Mouse (Mus musculus) heart, embryonic 16.5 days (tissue): ENCODE results near the gene Fcamr. TPM values are rescaled to one million over a fixed set of nuclear protein-coding genes. Genes with fewer than 3 reads are reported as not detected.
A peak's percentile ranks its signal among the peaks of the same experiment; 100 is the strongest.

Source experiments
- ATAC-seq: fragments of 200-750 bp; cut with Nextera tagmentation; replicated peaks from 2 replicates; pipeline ENCODE4 v1.8.0; 2017; ENCODE audit warnings: moderate number of reproducible peaks; ENCODE audit not compliant: insufficient read depth, low FRiP score; ENCODE audit errors: extremely low read depth
- H3K27ac ChIP-seq: fragments of 300-500 bp; sonication (generic); 2 replicates; pipeline ENCODE4 v1.5.1; 2014; ENCODE audit warnings: mild to moderate bottlenecking, low read length, control low read depth, moderate library complexity
- H3K27me3 ChIP-seq: fragments of 300-500 bp; sonication (generic); 2 replicates; pipeline ENCODE4 v1.6.1; 2014; ENCODE audit warnings: low read length, mixed read lengths; ENCODE audit not compliant: control insufficient read depth, insufficient read depth
- H3K36me3 ChIP-seq: fragments of 300-500 bp; sonication (generic); 2 replicates; pipeline ENCODE4 v1.6.1; 2014; ENCODE audit not compliant: control insufficient read depth, insufficient read depth
- H3K4me1 ChIP-seq: fragments of 300-500 bp; sonication (generic); 2 replicates; pipeline ENCODE4 v1.6.1; 2014; ENCODE audit warnings: low read length, mixed read lengths; ENCODE audit not compliant: control insufficient read depth, insufficient read depth
- H3K4me2 ChIP-seq: fragments of 300-500 bp; sonication (generic); 2 replicates; pipeline ENCODE4 v1.6.1; 2014; ENCODE audit warnings: low read depth, mild to moderate bottlenecking, control low read depth, low read length
- H3K4me3 ChIP-seq: fragments of 300-500 bp; sonication (generic); 2 replicates; pipeline ENCODE4 v1.5.1; 2014; ENCODE audit warnings: mild to moderate bottlenecking, control low read depth, low read length
- H3K9ac ChIP-seq: fragments of 300-500 bp; sonication (generic); 2 replicates; pipeline ENCODE4 v1.6.1; 2014; ENCODE audit warnings: low read length, control low read depth
- H3K9me3 ChIP-seq: fragments of 300-500 bp; sonication (generic); replicated peaks from 2 replicates; pipeline ENCODE4 v1.6.1; 2016; ENCODE audit warnings: low read length; ENCODE audit not compliant: control insufficient read depth
- WGBS: fragments of 180-500 bp; shearing (Covaris S2); extraction: QIAGEN DNeasy Blood & Tissue Kit; methylation state at CpG from one replicate; pipeline ENCODE4 v1.1.7; 2014; 5-methylcytosine and 5-hydroxymethylcytosine counted together
- polyA plus RNA-seq: library from polyadenylated mRNA; unstranded; fragments of >200 nt; fragmentation: Nextera tagmentation; extraction: Ambion mirVana; gene quantifications from 2 replicates; pipeline ENCODE4 v1.2.1, GENCODE M21; 2015

Fcamr gene
- polyA plus RNA-seq, 1 experiment from 2014 or later: not detected

DNA sequence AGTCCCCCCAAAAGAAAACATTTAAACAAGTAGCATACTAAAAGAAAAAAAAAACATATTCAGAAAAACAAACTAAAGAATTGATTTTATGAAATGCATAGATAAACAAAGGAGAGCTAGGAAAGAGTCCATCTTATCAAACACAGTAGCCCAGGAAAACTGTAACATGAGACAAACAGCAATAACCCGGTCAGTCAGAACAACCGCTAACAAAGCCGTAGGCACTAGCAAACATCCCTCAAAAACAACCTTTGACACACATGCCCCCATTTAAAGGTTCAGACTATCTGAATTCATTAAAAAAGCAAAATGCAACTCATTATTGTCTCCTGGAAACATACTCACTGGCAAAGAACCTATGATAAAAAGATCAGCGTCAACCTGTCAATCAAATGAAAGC is 56.8 kb downstream of the Fcamr start:
- Histone ChIP-seq H3K27me3 (no peaks in the 10 kb centered on the region), H3K9me3 (no peaks in the 10 kb centered on the region), H3K4me1 (no peaks in the 10 kb centered on the region), H3K4me2 (no peak overlapping the region), H3K36me3 (no peaks in the 10 kb centered on the region), H3K4me3 (no peak overlapping the region), H3K27ac (no peak overlapping the region), H3K9ac (no peak overlapping the region)
- 82% methylated on average over 4 of the region's 4 CpGs for WGBS
- ATAC-seq: no peak

DNA sequence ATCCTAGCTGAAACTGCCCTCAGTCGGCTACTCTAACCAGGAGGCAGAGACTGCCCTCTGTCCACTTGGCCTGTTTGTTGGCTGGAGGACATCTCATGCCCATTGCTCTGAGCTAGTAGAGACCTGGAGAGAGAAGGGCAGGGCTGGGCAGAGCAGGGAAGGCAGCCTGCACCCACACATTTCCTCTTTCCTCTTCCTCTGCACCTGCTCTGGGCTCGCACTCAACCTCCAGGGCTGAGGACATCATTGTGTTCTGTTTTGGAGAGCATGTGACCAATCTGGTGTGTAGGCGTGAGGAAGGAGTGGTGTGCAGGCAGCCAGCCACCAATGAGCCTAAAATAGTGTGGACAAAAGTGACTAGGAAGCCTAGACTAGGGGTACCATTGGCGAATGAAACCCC is 63.5 kb downstream of the Fcamr start:
- H3K9ac ChIP-seq: no peak overlapping the region
- 71% methylated on average over 4 of the region's 4 CpGs for WGBS
- H3K4me1 ChIP-seq: peaks cover 2% of the 10 kb centered on the region; the same call in 1 of the 2 replicates
- ATAC-seq: peak; percentile 32; the same call in 1 of the 2 replicates
- no peaks in the 10 kb centered on the region for H3K36me3 ChIP-seq
- H3K4me2 ChIP-seq: no peak overlapping the region
- no peak overlapping the region for H3K27ac ChIP-seq
- no peak overlapping the region for H3K4me3 ChIP-seq
- no peaks in the 10 kb centered on the region for H3K9me3 ChIP-seq
- no peaks in the 10 kb centered on the region for H3K27me3 ChIP-seq

Other genes starting within 250 kb of the Fcamr start
- 0.08 TPM in 1 of 2 replicates, not detected in the other for gene Zp3r, start 171.3 kb upstream of the Fcamr start, polyA plus RNA-seq
- not detected in 2 replicates for gene C4bp, start 139.3 kb upstream of the Fcamr start, polyA plus RNA-seq
- gene Gm29427, start 85.1 kb upstream of the Fcamr start, polyA plus RNA-seq: not detected in 2 replicates
- gene Yod1, start 83.6 kb upstream of the Fcamr start, polyA plus RNA-seq: 8.7 and 9.1 TPM in 2 replicates
- gene Pfkfb2, start 71.6 kb upstream of the Fcamr start, polyA plus RNA-seq: 7.4 and 7.8 TPM in 2 replicates
- gene AA986860, start 68.9 kb upstream of the Fcamr start, polyA plus RNA-seq: 0.91 and 2.2 TPM in 2 replicates
- 0.46 TPM in 1 of 2 replicates, not detected in the other for gene Pigr, start 25.8 kb downstream of the Fcamr start, polyA plus RNA-seq
- gene Fcmr, start 64.8 kb downstream of the Fcamr start, polyA plus RNA-seq: 0.71 and 1.3 TPM in 2 replicates
- not detected in 2 replicates for gene Il24, start 86.6 kb downstream of the Fcamr start, polyA plus RNA-seq
- gene Il20, start 110.5 kb downstream of the Fcamr start, polyA plus RNA-seq: not detected in 2 replicates
- gene Il19, start 139.2 kb downstream of the Fcamr start, polyA plus RNA-seq: not detected in 2 replicates
- gene Il10, start 218.9 kb downstream of the Fcamr start, polyA plus RNA-seq: 0.11 and 0.14 TPM in 2 replicates